Mouse (Mus musculus) 3134 (cell line): Measurements from ENCODE around the gene 1700023F06Rik.

Experiments used
- DNase-seq: peaks from one replicate; pipeline ENCODE4 v3.0.0-alpha.2; 2011; ENCODE audit warnings: low spot score; ENCODE audit not compliant: insufficient read length; ENCODE audit errors: extremely low read depth

1700023F06Rik gene

GRCm38 (mm10) chr11:103192230-103192955 is 16.0 kb downstream of the 1700023F06Rik start:
- DNase-seq = no peak

GRCm38 (mm10) chr11:103184891-103185290 is 23.5 kb downstream of the 1700023F06Rik start:
- no peak for DNase-seq

GRCm38 (mm10) chr11:103181911-103182310 is 26.4 kb downstream of the 1700023F06Rik start:
- no peak for DNase-seq

GRCm38 (mm10) chr11:103181349-103181748 is 27.0 kb downstream of the 1700023F06Rik start:
- no peak for DNase-seq

GRCm38 (mm10) chr11:103180426-103180825 is 27.9 kb downstream of the 1700023F06Rik start:
- DNase-seq = no peak

- DNase-seq = no peak
These were observed 29.6 kb downstream of the 1700023F06Rik start for GRCm38 (mm10) chr11:103178748-103179147.

GRCm38 (mm10) chr11:103177815-103178485 is 30.4 kb downstream of the 1700023F06Rik start:
- DNase-seq = no peak

GRCm38 (mm10) chr11:103177216-103177615 is 31.1 kb downstream of the 1700023F06Rik start:
- DNase-seq = no peak

GRCm38 (mm10) chr11:103176510-103176909 is 31.8 kb downstream of the 1700023F06Rik start:
- no peak for DNase-seq

- peak; percentile 79 for DNase-seq
These were observed 32.5 kb downstream of the 1700023F06Rik start for GRCm38 (mm10) chr11:103175688-103176442.

GRCm38 (mm10) chr11:103174891-103175391 is 33.4 kb downstream of the 1700023F06Rik start:
- peak; percentile 92 for DNase-seq

- peak; percentile 90 for DNase-seq
These were observed 33.9 kb downstream of the 1700023F06Rik start for GRCm38 (mm10) chr11:103174411-103174832.

- DNase-seq = peak; percentile 57
These were observed 34.5 kb downstream of the 1700023F06Rik start for GRCm38 (mm10) chr11:103173771-103174344.

GRCm38 (mm10) chr11:103173041-103173770 is 35.2 kb downstream of the 1700023F06Rik start:
- no peak for DNase-seq

- no peak for DNase-seq
These were observed 35.8 kb downstream of the 1700023F06Rik start for GRCm38 (mm10) chr11:103172392-103173040.

GRCm38 (mm10) chr11:103171703-103172391 is 36.5 kb downstream of the 1700023F06Rik start:
- no peak for DNase-seq

- no peak for DNase-seq
These were observed 37.1 kb downstream of the 1700023F06Rik start for GRCm38 (mm10) chr11:103171286-103171620.

GRCm38 (mm10) chr11:103170494-103171285 is 37.7 kb downstream of the 1700023F06Rik start, which contains the start of gene Fmnl1:
Gene Fmnl1, plus strand, starts transcription at chr11:103171107.
- no peak for DNase-seq
